Mouse (Mus musculus) brain, embryonic 18.5 days (tissue): ENCODE measurements around the gene Gm15293.
"Not testable (repeated sequence)": the region's sequence is repeated elsewhere in the genome, so short reads cannot be mapped to it uniquely, and the experiment has no call there.

Source experiments
- DNase-seq: peaks from one replicate; pipeline ENCODE4 v3.0.0-alpha.2; 2012; ENCODE audit warnings: low read depth, low spot score

Gene Gm15293

DNA sequence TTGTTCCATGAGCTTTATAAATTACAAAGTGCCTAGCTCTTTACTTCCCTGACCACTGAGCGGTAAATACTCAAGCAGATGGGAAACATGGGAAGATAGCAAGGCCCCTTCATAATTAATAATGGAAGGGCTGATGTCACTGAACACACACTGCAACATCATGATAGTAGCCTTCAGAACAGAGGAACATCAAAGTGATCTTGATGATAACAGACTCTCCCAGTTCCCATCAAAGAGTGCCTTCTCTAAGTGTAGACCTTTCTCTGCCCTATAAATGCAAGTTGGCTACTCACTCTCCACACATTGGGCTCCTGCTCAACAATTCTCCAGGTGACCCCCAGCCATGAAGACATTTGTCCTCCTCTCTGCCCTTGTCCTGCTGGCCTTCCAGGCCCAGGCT, at the start of gene Gm15293:
Gm15293 (plus strand) TSS at position 301 of the 400 bp plus-strand sequence.
- DNase-seq = not testable (repeated sequence)

DNA sequence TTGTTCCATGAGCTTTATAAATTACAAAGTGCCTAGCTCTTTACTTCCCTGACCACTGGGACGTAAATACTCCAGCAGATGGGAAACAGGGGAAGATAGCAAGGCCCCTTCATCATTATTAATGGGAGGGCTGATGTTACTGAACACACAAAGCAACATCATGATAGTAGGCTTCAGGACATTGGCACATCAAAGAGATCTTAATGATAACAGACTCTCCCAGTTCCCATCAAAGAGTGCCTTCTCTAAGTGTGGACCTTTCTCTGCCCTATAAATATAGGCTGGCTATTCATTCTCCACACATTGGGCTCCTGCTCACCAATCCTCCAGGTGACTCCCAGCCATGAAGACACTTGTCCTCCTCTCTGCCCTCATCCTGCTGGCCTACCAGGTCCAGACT, 39.4 kb upstream of the Gm15293 start, which contains the start of gene Defa22:
Defa22 (plus strand) TSS at position 301 of the 400 bp plus-strand sequence.
- DNase-seq = not testable (repeated sequence)

DNA sequence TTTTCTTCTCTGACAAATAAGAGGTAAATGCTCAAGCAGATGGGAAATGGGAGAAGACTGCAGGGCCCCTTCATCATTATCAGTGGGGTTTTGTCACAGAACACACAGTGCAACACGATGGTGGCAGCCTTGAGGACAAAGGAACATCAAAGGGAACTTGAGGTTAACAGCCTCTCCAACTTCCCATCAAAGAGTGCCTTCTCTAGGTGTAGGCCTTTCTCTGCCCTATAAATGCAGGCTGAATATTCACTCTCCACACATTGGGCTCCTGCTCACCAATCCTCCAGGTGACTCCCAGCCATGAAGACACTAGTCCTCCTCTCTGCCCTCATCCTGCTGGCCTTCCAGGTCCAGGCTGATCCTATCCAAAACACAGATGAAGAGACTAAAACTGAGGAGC, 10.0 kb upstream of the Gm15293 start, which contains the start of gene Defa31:
Defa31 (plus strand) TSS at position 301 of the 400 bp plus-strand sequence.
- not testable (repeated sequence) for DNase-seq
